Mouse (Mus musculus): ENCODE results near the gene Trpm8.

GRCm38 (mm10) chr1:88257681-88258080 lies 19.8 kb upstream of the Trpm8 start:
- no peak for TF ChIP-seq CTCF (IDR thresholded peaks at IDR 0.05; ENCODE audit: extremely low read depth, insufficient read depth, insufficient read length, insufficient replicate concordance)
- no peak for TF ChIP-seq POLR2A (IDR thresholded peaks at IDR 0.05; ENCODE audit: low read depth, low read length)

Measured in spleen, adult 2 months (tissue).